Mouse (Mus musculus) forebrain, embryonic 11.5 days (tissue): Measurements from ENCODE around the gene Barhl1. TPM values are rescaled to one million over a fixed set of nuclear protein-coding genes. Genes with fewer than 3 reads are reported as not detected.
A peak's percentile ranks its signal among the peaks of the same experiment; 100 is the strongest.

Experiments
- ATAC-seq: fragments of 200-750 bp; cut with Nextera tagmentation; replicated peaks from 2 replicates; pipeline ENCODE4 v1.8.0; 2017; ENCODE audit warnings: moderate TSS enrichment; ENCODE audit not compliant: low FRiP score
- DNase-seq: peaks from one replicate; pipeline ENCODE4 v3.0.0-alpha.2; 2017; ENCODE audit warnings: low spot score
- H3K27ac ChIP-seq: fragments of 300-500 bp; sonication (generic); 2 replicates; pipeline ENCODE4 v1.5.1; 2014; ENCODE audit warnings: low read depth, low read length
- H3K27me3 ChIP-seq: fragments of 300-500 bp; sonication (generic); 2 replicates; pipeline ENCODE4 v1.6.1; 2014; ENCODE audit warnings: mild to moderate bottlenecking, low read length, mixed read lengths; ENCODE audit not compliant: control insufficient read depth, insufficient read depth
- H3K36me3 ChIP-seq: fragments of 300-500 bp; sonication (generic); 2 replicates; pipeline ENCODE4 v1.6.1; 2014; ENCODE audit warnings: mild to moderate bottlenecking, low read length, moderate library complexity, mixed read lengths; ENCODE audit not compliant: control insufficient read depth, insufficient read depth
- H3K4me1 ChIP-seq: fragments of 300-500 bp; sonication (generic); replicated peaks from 2 replicates; pipeline ENCODE4 v1.6.1; 2014; ENCODE audit warnings: low read length, mixed read lengths; ENCODE audit not compliant: control insufficient read depth, insufficient read depth
- H3K4me2 ChIP-seq: fragments of 300-500 bp; sonication (generic); 2 replicates; pipeline ENCODE4 v1.6.1; 2014; ENCODE audit warnings: low read depth, mild to moderate bottlenecking, low read length, moderate library complexity, mixed read lengths; ENCODE audit not compliant: severe bottlenecking
- H3K4me3 ChIP-seq: fragments of 300-500 bp; sonication (generic); 2 replicates; pipeline ENCODE4 v1.5.1; 2014; ENCODE audit warnings: low read depth, low read length
- H3K9ac ChIP-seq: fragments of 300-500 bp; sonication (generic); 2 replicates; pipeline ENCODE4 v1.6.1; 2014; ENCODE audit warnings: low read length
- H3K9me3 ChIP-seq: fragments of 300-500 bp; sonication (generic); 2 replicates; pipeline ENCODE4 v1.6.1; 2016; ENCODE audit warnings: low read length, mixed read lengths; ENCODE audit not compliant: control insufficient read depth
- WGBS: fragments of 180-500 bp; shearing (Covaris S2); extraction: QIAGEN DNeasy Blood & Tissue Kit; methylation state at CpG from one replicate; pipeline ENCODE4 v1.1.7; 2014; 5-methylcytosine and 5-hydroxymethylcytosine counted together
- polyA plus RNA-seq: library from polyadenylated mRNA; unstranded; fragments of >200 nt; fragmentation: Nextera tagmentation; extraction: Ambion mirVana; gene quantifications from 2 replicates; pipeline ENCODE4 v1.2.1, GENCODE M21; 2014

Gene Barhl1
- polyA plus RNA-seq, 1 experiment from 2014 or later = 3.5 TPM

DNA sequence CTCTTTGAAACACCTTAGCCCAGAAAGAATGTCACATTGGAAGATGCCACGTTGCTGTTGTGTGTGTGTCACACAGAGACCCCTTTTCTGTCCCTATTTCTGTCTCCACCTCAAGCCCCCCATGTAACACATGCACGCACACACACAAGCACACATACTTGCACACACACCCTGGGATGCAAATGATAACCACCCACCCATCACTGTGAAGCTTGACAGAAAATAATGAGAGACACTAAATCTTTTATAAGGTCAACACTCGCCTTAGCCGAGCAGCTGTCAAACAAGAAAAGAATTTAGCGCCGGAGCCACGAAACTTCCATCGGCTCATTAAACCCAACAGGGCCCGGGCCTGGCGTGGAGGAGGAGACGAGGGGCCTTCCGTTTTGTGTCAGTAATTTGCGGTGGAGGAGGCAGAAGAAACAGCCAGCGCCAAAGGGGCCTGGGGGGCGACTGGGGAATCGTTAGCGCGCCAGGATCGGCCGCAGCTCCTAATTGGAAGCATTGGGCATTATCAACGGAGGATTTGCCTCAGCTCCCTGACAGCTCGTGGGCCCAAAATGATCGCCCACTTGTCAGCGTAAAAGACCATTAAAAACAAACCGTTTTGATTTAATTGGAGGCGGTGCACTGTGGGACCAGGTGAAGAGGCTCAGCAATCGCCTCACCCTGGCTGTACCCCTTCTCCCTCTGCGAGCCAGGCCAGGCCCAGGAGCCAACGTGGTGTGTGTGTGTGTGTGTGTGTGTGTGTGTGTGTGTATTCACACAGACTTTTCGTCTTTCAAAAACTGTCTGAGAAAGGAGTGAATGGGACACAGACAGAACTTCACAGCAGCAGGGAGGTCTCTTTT lies 27.4 kb upstream of the Barhl1 start:
- Histone ChIP-seq H3K4me1 (peaks cover 15% of the 10 kb centered on the region), H3K9me3 (no peaks in the 10 kb centered on the region), H3K9ac (no peak overlapping the region), H3K27me3 (peaks cover 4% of the 10 kb centered on the region; the same call in 1 of the 2 replicates), H3K4me3 (no peak overlapping the region), H3K36me3 (no peaks in the 10 kb centered on the region), H3K27ac (peak overlapping the region; percentile 76), H3K4me2 (peak overlapping the region; percentile 1; the same call in 1 of the 2 replicates)
- 20% methylated on average over 30 of the region's 30 CpGs for WGBS
- peak; percentile 90 for DNase-seq
- ATAC-seq = peak; percentile 79

- WGBS = 87% methylated on average over 7 of the region's 7 CpGs
- H3K27me3 ChIP-seq = peaks cover 2% of the 10 kb centered on the region; the same call in 1 of the 2 replicates
- ATAC-seq = no peak
Measured at GRCm38 (mm10) chr2:28938997-28939396, 22.5 kb upstream of the Barhl1 start.

DNA sequence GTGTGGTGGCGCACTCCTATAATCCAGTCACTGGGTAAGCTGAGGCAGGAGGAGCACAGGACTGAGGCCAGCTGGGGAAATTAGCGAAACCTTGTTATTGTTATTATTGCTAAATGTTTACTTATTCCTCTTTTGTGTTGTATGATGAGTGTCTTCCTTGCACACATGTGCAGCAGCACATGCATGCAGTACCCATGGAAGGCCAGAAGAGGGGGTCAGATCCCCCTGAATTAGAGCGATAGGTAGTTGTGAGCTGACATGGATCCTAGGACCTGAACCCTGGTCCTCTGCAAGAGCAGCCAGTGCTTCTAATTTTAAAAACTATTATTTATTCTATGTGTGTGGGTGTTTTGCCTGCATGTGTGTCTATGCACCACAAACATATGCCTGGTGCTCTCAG lies 14.1 kb upstream of the Barhl1 start:
- no peak for ATAC-seq
- Histone ChIP-seq H3K9ac (no peak overlapping the region), H3K4me2 (no peak overlapping the region), H3K27me3 (peaks cover 11% of the 10 kb centered on the region), H3K4me1 (no peaks in the 10 kb centered on the region), H3K36me3 (no peaks in the 10 kb centered on the region), H3K4me3 (no peak overlapping the region), H3K27ac (no peak overlapping the region), H3K9me3 (no peaks in the 10 kb centered on the region)
- 90% methylated on average over 3 of the region's 3 CpGs for WGBS
- no peak for DNase-seq

More at GRCm38 (mm10) chr2:28938997-28939396, 22.5 kb upstream of the Barhl1 start:
- no peak for DNase-seq
- H3K27ac ChIP-seq = no peak overlapping the region
- H3K9me3 ChIP-seq = no peaks in the 10 kb centered on the region
- H3K4me2 ChIP-seq = no peak overlapping the region
- no peaks in the 10 kb centered on the region for H3K36me3 ChIP-seq
- no peak overlapping the region for H3K9ac ChIP-seq
- no peak overlapping the region for H3K4me3 ChIP-seq
- peaks cover 13% of the 10 kb centered on the region for H3K4me1 ChIP-seq

- no peak overlapping the region for H3K27ac ChIP-seq
- DNase-seq (peak; percentile 91), ATAC-seq (peak; percentile 55; the same call in 1 of the 2 replicates)
- H3K36me3 ChIP-seq = no peaks in the 10 kb centered on the region
- no peaks in the 10 kb centered on the region for H3K9me3 ChIP-seq
- no peak overlapping the region for H3K9ac ChIP-seq
- H3K4me3 ChIP-seq = no peak overlapping the region
- no peaks in the 10 kb centered on the region for H3K4me1 ChIP-seq
- 2% methylated on average over 4 of the region's 4 CpGs for WGBS
- H3K27me3 ChIP-seq = peaks cover 52% of the 10 kb centered on the region
- no peak overlapping the region for H3K4me2 ChIP-seq
Measured at GRCm38 (mm10) chr2:28923912-28924311, 7.4 kb upstream of the Barhl1 start.

DNA sequence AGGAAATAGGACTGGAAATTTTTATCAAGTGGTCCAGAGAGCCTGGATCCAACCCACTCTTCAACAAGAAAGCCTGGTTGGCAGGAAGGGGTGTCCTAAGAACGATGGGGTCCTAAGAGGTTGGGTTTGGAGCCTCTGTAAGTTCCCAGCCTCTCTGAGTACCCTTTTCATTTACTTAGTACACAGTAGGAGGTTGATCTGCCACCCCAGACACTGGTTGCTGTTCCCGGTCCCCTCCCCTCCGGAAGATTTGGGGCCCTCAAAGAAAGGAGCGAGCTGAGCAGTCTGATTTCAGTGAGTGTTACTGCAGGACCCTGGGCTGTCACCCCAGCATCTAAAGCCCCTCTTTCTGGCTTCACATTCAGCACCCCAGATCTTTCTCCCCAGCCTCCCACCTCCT lies 2.5 kb upstream of the Barhl1 start:
- peaks cover 93% of the 10 kb centered on the region for H3K27me3 ChIP-seq
- no peak overlapping the region for H3K4me2 ChIP-seq
- no peaks in the 10 kb centered on the region for H3K36me3 ChIP-seq
- no peak for ATAC-seq
- WGBS = 0% methylated on average over 4 of the region's 4 CpGs
- H3K4me1 ChIP-seq = peaks cover 6% of the 10 kb centered on the region; the same call in 1 of the 2 replicates
- H3K27ac ChIP-seq = no peak overlapping the region
- H3K9me3 ChIP-seq = no peaks in the 10 kb centered on the region
- no peak overlapping the region for H3K9ac ChIP-seq
- DNase-seq = no peak
- no peak overlapping the region for H3K4me3 ChIP-seq

DNA sequence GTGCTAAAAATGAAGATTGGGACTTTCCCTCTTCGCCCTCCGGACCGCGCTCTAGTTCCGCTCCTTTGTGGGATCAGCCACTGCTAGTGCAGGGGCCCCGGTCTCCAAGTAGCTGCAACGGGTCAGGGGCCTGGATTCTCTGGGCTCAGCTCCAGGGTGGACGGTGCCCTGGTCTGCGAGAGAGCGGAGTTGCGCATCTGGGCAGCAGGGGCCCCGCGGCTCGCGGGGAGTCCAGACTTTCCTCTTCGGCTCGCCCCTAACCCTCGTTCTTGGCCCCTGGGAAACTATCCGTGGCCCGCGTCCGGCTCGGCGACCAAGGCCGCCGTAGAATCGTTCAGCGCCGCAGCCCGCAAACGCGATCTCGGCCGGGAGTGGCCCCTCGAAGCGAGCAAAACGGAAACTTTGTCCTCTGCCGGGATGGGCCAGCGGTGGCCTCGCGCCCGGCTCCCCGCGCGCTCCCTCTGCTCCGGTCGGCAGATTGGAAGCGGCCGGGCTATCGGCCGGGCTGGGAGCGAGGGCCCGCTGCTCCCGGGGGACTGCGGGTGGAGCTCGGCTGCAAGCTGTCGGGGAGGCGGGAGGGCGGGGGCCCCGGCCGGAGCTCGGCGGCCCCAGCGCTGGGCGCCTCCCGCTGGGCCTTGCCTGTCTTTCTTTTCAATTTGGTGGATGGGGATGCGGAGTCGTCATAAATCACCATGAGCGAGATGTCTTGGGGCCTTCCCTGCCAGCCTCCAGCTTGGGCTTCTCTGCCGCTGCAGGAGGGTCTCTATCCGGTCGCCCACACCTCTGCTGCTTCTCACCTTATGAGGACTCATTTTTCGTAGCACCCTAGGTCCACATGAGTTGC lies 1.3 kb upstream of the Barhl1 start:
- peaks cover 7% of the 10 kb centered on the region; the same call in 1 of the 2 replicates for H3K4me1 ChIP-seq
- peak overlapping the region; percentile 26; the same call in 1 of the 2 replicates for H3K4me2 ChIP-seq
- WGBS = under 1% methylated on average over 71 of the region's 73 CpGs
- peaks cover 95% of the 10 kb centered on the region for H3K27me3 ChIP-seq
- ATAC-seq = 0 out of 2 replicates have a peak, but pooled peaks have one; percentile 10
- H3K9me3 ChIP-seq = no peaks in the 10 kb centered on the region
- no peak overlapping the region for H3K27ac ChIP-seq
- H3K9ac ChIP-seq = peak overlapping the region; percentile 30
- no peaks in the 10 kb centered on the region for H3K36me3 ChIP-seq
- peak overlapping the region; percentile 15; the same call in 1 of the 2 replicates for H3K4me3 ChIP-seq
- DNase-seq = peak; percentile 69

DNA sequence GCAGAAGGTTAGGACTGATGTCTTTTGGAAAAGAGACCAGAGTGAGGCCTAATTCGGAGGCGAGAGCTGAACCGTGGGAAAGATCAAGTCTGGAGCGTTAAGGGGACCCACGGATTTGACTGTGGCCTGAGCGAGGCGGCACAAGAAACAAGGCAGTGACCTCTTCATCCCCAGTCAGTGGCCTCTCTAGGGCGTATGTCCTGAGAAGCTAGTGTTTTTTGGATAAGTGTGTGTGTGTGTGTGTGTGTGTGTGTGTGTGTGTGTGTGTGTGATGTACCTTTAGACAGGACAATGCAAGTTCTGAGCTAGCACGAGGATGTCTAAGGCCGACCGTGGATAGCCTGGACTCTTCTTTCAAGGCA lies 669 bp upstream of the Barhl1 start:
- no peak overlapping the region for H3K4me2 ChIP-seq
- H3K4me3 ChIP-seq = no peak overlapping the region
- WGBS = 2% methylated on average over 11 of the region's 11 CpGs
- peaks cover 95% of the 10 kb centered on the region for H3K27me3 ChIP-seq
- no peaks in the 10 kb centered on the region for H3K9me3 ChIP-seq
- H3K9ac ChIP-seq = no peak overlapping the region; the same call in 1 of the 2 replicates
- H3K36me3 ChIP-seq = no peaks in the 10 kb centered on the region
- no peak for DNase-seq
- peaks cover 9% of the 10 kb centered on the region; the same call in 1 of the 2 replicates for H3K4me1 ChIP-seq
- no peak overlapping the region for H3K27ac ChIP-seq
- no peak for ATAC-seq

DNA sequence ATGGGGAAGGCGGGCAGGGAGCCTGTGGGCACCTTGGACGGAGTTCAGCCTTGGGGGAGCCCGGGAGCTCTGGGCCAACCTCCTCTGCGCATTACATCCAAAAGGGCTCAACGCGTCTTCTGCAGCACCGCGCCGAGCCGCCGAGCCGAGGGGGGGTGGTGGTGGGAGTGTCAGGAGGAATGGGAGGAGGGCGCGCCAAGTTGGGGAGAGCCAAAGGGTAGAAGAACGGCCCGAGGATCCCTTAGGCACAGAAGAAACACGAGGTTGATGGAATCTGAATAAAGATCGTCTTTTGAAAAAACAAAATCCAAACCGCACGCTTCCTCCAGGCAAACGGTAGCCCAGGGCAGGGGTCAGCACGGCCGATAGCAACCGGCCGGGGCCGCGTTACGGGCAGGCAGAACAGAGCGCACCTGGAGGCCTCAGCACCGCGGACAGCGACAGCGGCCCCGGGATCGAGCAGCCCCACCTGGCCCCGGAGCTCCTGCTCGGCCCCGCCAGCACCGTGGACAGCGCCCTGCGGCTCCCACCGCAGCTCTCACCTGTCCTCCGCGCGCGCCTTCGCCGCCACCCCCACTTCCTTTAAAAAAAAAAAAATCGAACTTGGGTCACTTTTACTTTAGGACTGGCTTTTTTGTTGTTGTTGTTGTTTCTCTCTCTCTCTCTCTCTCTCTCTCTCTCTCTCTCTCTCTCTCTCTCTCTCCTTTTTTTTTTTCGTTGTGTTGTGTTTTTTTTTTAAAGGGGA lies 528 bp downstream of the Barhl1 start:
- peaks cover 20% of the 10 kb centered on the region; the same call in 1 of the 2 replicates for H3K4me1 ChIP-seq
- H3K9me3 ChIP-seq = no peaks in the 10 kb centered on the region
- no peak overlapping the region for H3K4me2 ChIP-seq
- ATAC-seq (0 out of 2 replicates have a peak, but pooled peaks have one; percentile 39), DNase-seq (peak; percentile 85)
- peaks cover 95% of the 10 kb centered on the region for H3K27me3 ChIP-seq
- H3K36me3 ChIP-seq = no peaks in the 10 kb centered on the region
- no peak overlapping the region for H3K27ac ChIP-seq
- WGBS = under 1% methylated on average over 50 of the region's 50 CpGs
- no peak overlapping the region for H3K9ac ChIP-seq
- H3K4me3 ChIP-seq = peak overlapping the region; percentile 2; the same call in 1 of the 2 replicates
